Mouse (Mus musculus) brain, embryonic 14.5 days (tissue): ENCODE results near the gene Gpatch2l.

ENCODE experiments used
- CTCF ChIP-seq: fragments of 200-500 bp; IDR thresholded peaks from 2 replicates; pipeline ENCODE4 v1.5.1; 2012; ENCODE audit warnings: inconsistent platforms, mild to moderate bottlenecking, moderate library complexity, borderline replicate concordance; ENCODE audit not compliant: insufficient read depth, insufficient read length; ENCODE audit errors: extremely low read depth
- POLR2A ChIP-seq: fragments of 200-500 bp; IDR thresholded peaks from 2 replicates; pipeline ENCODE4 v1.6.1; 2012; ENCODE audit warnings: mild to moderate bottlenecking, inconsistent platforms, borderline replicate concordance; ENCODE audit not compliant: poor library complexity, insufficient read depth, insufficient read length, severe bottlenecking; ENCODE audit errors: extremely low read depth

GRCm38 (mm10) chr12:86330684-86331083 is 89.0 kb downstream of the Gpatch2l start:
- no peak for TF ChIP-seq POLR2A
- TF ChIP-seq CTCF: no peak
